Mouse (Mus musculus) megakaryocyte, adult 5-6 weeks (primary cell): ENCODE results near the gene Tmem43. TPM values are rescaled to one million over a fixed set of nuclear protein-coding genes. Genes with fewer than 3 reads are reported as not detected.

Source experiments
- ATAC-seq: 2 replicates; pipeline ENCODE4 v1.8.0; 2016; ENCODE audit warnings: mild to moderate bottlenecking, inconsistent platforms; ENCODE audit not compliant: poor library complexity, severe bottlenecking
- total RNA-seq, 2 experiments: library from RNA; stranded (forward) in 1 of 2; stranded (reverse) in 1 of 2; fragments of 153-499, 151-499 nt in 1 of 2; fragments of 221-1000, 200-1000 nt in 1 of 2; gene quantifications; 2 replicates each; pipeline versions ENCODE4 v1.2.3 to v1.2.4; 2015 to 2017

The Tmem43 gene
- total RNA-seq, 2 experiments from 2014 or later = 62.2 to 87.3 TPM

DNA sequence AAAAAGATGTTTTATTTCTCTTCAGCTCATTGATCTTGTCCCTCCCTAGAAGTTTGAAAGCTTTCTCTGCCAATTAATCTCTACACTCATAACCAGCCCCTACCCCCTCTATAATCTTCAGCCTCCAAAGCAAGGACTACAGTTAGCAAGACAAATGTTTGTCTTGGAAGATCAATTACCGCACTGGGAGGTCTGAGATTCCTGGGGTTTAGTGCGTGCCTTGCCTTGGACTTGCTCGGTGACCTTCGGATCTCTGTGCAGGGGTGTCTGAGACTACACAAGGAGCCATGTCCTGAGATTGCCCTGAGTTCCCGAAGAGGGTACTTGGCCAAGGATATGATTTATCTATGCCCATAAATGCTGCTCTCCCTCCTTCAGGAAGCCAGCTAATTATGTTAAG, 59.9 kb downstream of the Tmem43 start:
- ATAC-seq = no peak

DNA sequence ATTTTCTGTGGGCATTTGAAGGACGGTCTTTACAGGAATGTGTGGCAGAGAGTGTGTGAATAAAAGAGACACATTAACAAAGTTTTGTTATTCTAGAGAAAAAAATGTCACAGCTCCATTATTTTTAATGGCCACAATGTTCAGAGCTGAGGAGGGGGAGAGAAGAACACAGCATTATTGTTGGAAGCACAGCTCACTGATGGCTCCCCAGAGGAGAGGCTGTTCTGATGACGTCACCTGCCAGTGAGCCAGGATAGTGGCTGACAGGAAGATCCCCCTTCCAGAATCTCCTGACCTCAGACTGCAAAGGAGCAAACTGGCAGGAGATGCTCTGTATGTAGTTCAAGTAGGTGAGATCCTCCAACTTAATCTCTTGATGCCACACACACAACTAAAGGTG, 60.3 kb downstream of the Tmem43 start:
- ATAC-seq = no peak

DNA sequence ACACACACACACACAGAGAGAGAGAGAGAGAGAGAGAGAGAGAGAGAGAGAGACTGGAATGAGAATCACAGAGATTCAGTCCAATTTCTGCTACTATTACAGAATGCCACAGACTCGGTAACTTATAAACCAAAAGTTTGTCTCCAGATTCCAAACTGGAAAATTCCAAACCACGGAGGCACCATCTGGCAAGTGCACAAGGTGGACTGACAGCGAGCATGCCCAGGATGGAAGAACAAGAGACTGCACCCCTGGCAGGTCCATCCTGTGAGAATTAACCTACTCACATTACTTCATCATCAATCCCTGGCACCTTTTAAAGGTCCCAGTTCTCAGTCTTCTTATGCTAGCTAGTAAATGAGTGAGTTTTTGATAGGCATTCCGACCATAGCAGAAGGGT, 60.8 kb downstream of the Tmem43 start:
- no peak for ATAC-seq

DNA sequence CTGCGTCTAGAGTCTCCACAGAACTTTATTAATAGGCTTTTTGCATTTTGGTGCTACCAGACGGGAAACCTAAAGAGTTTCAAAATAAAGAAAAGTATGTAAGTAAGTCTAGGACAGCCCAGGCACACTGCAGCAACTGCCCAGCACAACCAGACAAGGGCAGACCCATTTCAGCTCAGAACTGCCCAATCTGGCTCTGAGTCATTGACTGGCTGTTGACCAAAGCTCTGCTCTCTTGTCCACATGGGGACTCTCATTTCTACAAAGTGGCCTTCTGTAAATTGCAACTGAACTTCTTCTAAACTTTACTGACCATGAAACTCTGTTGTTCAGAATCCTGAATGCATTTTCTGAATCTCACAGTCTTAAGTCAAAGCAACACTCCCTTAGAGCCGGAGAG, 61.7 kb downstream of the Tmem43 start:
- ATAC-seq = no peak

DNA sequence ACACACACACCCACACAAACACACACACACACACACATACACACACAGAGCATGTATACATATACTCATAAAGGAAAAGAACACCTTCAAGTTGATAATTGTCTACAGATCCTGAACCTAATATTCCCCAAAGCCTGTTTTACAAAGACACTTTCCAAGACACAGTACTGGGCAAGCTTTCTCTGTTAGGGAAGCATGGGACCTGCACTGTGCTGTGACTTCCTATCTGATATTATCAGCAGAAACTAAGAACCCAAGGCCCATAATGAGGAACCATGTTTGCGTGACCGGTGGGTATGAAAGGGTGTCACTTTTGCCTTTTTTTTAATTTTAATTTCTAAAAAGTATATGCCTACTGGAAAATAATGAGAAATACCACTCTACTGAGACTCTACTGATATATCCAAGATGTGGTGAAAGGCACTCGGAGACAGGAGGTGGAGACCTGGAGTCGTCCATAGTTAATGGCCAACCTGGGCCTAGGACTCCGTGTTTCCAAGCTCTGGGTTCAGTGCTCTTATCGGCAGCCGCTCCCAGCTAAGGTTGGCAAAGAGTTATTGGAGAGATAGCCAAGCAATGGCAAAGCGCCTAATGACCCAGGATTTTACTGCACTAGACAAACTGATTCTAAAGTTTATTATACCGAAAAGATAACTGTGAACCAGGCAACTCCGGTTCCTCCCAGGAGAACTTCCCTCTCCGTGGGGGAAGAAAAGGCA, 62.7 kb downstream of the Tmem43 start:
- no peak for ATAC-seq

Other genes with a start within 250 kb of the Tmem43 start
- not detected in 2 replicates for gene Wnt7a, start 62.3 kb upstream of the Tmem43 start, total RNA-seq (2015)
- gene Wnt7a, start 62.3 kb upstream of the Tmem43 start, total RNA-seq (2017) = not detected in 2 replicates
- 6.2 and 7.3 TPM in 2 replicates for gene Chchd4, start 157 bp upstream of the Tmem43 start, total RNA-seq (2015)
- gene Chchd4, start 157 bp upstream of the Tmem43 start, total RNA-seq (2017) = 6.1 and 7.1 TPM in 2 replicates
- 9.6 and 11.6 TPM in 2 replicates for gene Xpc, start 42.2 kb downstream of the Tmem43 start, total RNA-seq (2015)
- 36.8 and 41.5 TPM in 2 replicates for gene Xpc, start 42.2 kb downstream of the Tmem43 start, total RNA-seq (2017)
- gene Lsm3, start 42.2 kb downstream of the Tmem43 start, total RNA-seq (2015) = 84.7 and 89.8 TPM in 2 replicates
- 196 and 288 TPM in 2 replicates for gene Lsm3, start 42.2 kb downstream of the Tmem43 start, total RNA-seq (2017)
- 58.0 and 61.9 TPM in 2 replicates for gene Slc6a6, start 210.3 kb downstream of the Tmem43 start, total RNA-seq (2015)
- gene Slc6a6, start 210.3 kb downstream of the Tmem43 start, total RNA-seq (2017) = 46.7 and 61.0 TPM in 2 replicates